Mouse (Mus musculus) T-helper 17 cell (primary cell): Measurements from ENCODE around the gene E330009J07Rik.

Experiments used
- in situ Hi-C, 2 experiments: fragments of 300-600 bp; cut with MboI, MseI; formaldehyde crosslinking; loops; 1 replicate in 1 of 2; 2 replicates in 1 of 2; pipeline ENCODE4 v1.15.1; 2025; ENCODE audit warnings: high pct_unique_total_duplicates in 2 of 2

E330009J07Rik gene

DNA sequence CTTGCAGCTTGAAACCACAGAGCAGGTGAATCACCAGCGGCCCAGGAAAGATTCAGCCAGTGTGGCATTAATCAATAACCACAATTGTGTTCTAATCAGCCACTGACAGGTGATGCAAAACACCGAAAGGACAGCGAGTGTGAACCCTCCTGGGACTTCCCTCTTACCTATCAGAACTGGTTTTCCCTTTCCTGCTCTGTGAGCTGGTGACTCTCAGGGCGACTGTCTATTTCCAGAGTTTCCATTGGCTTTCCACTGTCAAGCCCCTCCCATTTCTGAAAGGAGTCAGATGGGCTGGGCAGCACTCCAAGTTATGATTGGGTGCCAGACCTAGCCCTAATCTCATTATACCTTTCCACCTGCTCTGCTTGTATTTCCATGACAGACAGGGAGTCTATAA is 4.6 kb downstream of the E330009J07Rik start:
- in situ Hi-C loops, result loop anchor here (25.0 kb wide), 4 partner anchors 719 to 1931 kb away; partner anchors contain the start of gene Epha1 (in 1 of the 2)

DNA sequence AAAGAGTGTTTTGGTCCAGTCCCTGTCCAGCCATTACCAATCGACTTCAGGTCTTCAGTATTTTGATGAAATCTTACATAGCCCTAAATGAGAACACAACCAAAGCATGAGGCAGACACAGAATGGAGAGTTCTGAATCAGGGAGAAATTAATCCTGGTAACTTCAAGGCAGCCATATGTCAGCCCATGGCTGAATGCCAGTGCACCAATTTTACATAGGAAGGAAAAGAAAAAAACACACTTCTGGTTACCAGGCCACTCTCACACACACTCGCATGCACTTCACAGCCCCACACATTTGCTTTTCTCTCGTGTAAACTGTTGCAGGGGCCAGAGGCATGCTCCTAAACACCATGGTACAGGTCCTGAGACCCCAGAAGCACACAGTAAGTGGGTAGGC is 5.1 kb downstream of the E330009J07Rik start:
- in situ Hi-C loops, result loop anchor here (25.0 kb wide), 4 partner anchors 719 to 1931 kb away; partner anchors contain the start of gene Epha1 (in 1 of the 2)

DNA sequence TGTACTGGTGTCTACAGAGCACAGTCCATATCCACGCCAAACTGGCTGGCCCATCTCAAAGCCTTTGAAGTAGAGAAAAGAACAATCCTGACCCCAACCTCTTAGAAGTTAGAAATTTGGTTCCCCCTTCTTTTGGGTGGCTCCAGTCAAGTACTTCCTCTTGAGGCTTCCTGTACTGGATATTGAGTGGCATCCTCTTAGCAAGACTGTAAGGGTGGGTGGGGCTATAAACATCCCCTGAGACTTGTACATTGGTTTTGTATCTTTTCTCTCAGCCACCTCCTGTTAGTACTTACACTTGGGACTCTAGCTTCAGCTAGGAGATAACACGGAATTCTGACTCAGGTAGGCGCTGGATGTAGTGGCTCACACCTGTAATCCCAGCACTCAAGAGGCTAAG is 5.7 kb downstream of the E330009J07Rik start:
- in situ Hi-C loops, result loop anchor here (25.0 kb wide), 4 partner anchors 718 to 1932 kb away; partner anchors contain the start of gene Epha1 (in 1 of the 2)

DNA sequence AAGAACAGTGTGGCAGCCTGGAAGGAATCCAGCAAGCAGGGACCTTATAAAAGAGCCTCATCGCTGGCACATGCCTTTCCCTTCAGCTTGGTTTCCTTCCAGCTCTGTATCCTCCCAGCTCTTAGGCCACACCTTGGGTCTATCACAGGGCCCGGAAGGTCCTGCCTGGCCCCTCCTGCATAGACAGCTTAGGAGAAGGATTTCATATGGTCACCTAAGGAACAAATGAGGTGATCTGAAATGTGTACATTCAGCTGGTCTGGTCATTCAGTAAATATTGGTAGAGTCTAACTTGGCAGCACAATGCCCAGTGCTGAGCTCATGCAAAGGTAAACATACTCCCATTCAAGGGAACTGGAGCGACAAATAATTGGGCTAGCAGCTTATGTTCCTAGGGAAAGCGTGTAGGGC is 6.4 kb downstream of the E330009J07Rik start:
- in situ Hi-C loops, result loop anchor here (25.0 kb wide), 4 partner anchors 717 to 1933 kb away; partner anchors contain the start of gene Epha1 (in 1 of the 2)

DNA sequence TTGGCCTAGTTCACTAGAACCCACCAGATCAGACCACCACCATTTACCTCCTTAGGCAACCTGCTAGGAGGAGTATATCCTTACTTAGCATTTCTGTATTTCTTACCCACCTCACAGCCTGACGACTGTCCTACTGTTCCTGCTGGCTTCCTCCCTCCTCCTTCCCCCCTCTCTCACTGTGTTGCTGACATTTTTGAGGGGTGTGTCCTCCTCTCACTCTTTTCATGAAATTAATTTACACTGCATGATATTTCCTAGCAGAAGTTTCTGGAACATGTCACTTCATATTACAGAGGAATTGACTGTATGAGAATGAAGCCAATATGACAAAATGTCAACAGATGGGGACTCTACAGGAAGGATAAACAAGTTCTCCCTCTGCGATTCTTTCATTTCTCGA is 7.2 kb downstream of the E330009J07Rik start:
- in situ Hi-C loops, result loop anchor here (25.0 kb wide), 4 partner anchors 716 to 1934 kb away; partner anchors contain the start of gene Epha1 (in 1 of the 2)

DNA sequence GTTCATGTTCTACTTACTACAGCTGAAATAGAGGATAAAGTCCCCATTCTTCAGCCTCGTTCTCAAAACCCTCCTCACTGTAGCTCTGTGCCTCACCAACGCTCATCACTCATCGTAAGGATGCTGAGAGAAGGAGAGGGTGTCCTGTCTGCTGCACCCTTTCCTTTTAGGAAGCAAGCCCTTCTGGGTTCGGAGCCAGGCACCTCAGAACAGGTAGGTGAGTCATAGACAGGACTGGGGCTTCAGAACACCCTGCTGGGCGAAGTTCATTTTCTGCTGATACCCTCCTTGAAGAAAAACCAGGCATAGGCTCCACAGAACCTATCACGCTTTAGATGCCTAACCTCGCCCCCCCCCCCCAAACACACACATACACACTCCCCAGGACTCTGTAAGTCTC is 8.5 kb downstream of the E330009J07Rik start:
- in situ Hi-C loops, result loop anchor here (25.0 kb wide), 4 partner anchors 715 to 1935 kb away; partner anchors contain the start of gene Epha1 (in 1 of the 2)

DNA sequence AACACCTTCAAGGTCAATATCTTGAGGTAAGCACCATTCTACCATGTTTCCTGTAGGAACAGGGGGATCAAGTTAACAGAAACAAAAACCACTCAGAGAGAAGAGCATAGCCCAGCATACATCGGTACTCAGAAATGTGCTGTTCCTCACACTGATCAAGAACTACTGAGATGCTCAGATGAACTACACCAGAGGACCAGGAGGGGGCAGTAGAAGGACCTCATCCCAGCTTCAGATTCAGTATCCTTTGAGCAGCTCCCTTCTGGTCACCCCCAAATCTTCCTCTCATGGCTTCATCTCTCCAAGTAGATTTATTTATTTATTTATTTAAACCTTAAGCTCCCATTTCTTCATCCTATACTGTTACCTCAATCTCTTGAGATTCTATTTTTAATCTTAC is 12.2 kb downstream of the E330009J07Rik start:
- in situ Hi-C loops, result no loop called here

DNA sequence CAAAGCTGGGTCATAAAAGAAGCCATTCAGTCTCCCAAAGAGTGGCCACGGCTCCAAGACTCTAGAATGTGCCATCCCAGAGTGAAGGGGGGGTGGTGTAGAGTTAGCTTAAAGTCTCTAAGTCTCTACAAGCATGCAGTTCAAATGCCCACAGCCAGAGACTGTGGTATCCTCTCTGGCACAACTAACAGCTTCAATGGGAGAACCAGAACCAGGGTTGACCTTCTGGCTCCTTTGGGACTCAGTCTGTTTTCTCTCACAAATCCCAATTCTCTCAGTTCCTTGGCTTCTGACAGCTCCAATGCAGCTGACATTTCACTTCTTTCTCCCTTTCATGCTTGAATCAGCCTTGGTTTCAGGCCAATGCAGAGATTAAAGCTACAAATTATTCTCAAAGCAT is 12.9 kb downstream of the E330009J07Rik start:
- in situ Hi-C loops, result no loop called here

DNA sequence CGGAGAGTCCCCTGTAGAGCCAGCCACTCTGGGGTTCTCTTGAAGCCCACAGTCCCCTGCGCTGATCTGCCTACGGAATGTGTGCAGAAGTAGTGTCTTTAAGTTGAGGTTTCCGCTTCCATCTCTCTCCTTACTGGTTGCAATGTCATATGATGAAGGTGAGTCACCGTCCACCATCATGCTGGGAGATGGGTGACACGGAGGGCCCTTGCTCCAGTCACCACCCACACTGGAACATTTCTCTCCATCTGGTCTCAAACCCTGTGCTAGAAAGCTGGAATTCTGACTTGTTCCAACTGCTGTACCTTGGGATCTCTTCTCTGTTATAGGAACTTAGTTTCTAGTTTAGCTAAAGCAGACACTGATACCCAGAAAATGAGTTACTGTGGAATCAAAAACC is 14.8 kb downstream of the E330009J07Rik start:
- in situ Hi-C loops, result no loop called here

DNA sequence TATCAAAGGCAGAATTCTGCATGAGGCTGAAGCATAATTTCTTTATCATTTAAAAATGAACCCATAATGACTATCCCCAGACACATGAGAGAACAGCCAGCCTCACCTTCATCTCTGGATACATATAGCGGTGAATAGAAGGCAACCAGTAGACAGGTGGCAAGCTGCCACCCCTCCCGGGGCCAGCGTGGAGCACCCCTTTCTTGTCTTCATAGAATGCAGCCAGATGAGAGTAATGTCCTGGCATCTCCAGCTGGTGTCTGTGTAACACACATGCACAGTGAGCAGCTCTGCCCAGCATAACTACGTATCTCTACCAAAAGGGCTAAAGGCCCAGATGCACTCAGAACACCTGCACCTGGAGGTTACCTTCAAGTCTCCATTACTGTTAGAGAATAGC is 17.5 kb downstream of the E330009J07Rik start:
- in situ Hi-C loops, result no loop called here

DNA sequence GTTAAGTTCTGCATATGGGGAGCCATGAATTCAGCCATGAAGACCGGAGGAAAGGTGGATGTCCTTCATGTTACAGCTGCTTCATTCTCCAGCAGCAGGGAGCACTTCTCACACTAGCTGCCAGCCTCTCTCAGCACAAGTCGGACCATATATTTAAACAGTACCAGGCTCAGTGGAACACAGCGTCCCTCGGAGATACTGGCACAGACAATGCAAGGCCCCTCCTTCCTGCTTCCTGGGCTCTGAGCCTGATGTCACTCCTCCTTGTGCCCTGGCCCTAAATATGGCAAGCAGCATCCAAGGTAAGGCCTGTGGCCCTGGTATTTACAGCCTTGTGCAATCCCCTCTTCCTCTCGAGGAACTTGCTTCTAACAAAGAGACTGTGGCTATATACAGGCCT is 20.1 kb downstream of the E330009J07Rik start:
- in situ Hi-C loops, result no loop called here

DNA sequence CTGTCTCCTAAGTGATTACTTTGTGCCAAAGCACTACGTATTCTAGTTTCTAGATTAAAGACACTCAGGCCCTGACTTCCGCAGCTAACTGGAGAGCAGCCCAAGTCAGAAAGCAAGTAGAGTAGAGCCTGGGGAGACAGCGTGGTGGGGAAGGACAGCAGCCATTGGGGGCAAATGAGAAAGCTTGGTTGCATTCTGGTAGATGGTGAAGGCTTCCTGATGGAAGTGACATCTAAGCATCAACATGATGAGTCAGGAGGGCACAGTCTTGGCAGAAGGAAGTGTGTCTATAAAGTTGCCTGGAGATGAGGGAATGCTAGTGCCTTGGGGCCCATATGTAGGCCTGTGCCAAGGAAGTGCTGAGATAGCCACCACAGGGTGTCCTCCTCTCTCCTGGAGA is 22.4 kb downstream of the E330009J07Rik start:
- in situ Hi-C loops, result no loop called here

DNA sequence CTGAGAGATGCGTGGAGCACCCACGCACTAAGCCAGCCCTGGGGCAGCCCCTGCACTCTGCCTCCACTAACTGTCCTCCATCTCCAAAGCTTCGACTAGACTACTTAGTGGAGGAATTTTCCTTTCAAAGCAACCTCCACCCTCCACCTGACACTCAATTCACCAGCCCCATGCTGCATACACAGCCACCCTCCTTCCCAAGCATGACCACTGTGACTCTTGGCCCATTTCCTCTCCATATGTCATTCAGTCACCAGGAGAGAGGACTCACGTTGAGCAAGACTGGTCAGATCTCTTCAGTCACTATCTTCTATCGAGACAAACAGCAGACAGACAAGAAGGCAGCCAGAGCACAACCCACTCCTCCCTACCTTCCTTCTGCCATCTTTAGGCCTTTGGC is 22.9 kb downstream of the E330009J07Rik start:
- in situ Hi-C loops, result no loop called here

DNA sequence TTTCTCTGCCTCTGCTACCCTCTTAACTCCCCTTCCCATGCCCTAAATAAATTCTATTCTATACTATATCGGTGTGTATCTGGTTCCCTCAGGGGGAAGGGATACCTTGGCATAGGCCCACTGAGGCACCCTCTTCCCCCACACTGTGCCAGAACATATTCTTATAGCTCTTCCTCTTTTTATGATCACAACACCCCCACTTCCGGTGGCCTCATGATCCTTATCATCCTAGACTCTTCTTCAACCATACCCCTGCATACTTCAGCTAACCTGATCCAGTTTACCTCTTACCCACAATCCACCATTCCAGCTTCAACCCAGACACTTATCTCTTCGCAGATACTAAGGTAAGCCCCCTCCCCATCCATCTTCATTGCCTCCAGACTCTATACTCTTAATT is 24.9 kb downstream of the E330009J07Rik start:
- in situ Hi-C loops, result no loop called here

DNA sequence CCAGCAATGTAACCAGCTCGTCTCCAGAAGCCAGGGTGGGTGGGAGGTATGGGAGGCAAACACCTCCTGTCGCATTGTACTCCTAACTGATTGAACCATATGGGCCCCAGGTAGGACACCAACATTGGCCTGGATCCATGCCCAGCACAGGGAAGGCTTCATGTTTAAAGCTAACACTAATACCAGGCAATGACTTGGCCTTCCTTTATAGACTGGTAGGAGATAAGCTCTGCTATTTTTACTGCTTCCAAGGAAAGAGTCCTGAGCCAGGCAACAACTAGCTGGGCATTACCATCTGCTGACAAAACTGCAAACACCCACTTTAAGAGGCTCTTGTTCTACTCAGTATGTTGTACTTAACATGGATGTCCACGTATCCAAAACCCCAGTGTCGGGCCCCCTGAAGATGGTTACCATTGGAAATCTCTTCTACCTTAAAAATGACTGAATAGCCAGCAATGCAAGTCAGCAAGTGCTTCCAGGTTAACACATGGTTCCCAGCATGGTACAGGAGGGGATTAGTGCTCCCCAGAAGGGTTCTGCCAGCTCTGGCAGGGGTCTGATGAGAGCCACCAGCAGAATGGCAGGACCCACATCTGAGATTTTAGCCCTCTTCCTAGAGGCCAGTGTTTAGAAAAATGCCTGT is 32.2 kb downstream of the E330009J07Rik start:
- in situ Hi-C loops, result no loop called here

DNA sequence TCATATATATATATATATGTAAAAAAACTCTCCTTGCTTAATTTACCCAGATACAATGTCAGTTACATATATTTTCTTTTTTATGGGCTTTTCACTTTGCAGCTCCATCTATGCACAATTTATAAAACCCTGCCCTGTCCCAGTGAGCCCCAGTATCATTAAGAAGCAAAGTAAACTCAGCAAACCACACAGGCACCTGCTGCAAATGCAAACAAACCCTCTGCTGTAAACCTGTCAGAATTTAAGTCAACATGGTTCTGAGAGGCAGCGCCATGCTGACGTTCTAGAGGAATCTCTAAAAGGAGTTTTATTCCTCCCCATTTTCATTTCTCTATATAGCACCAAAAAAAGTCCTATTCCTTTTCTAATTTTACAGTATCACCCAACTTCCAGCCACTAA is 33.9 kb downstream of the E330009J07Rik start:
- in situ Hi-C loops, result no loop called here

DNA sequence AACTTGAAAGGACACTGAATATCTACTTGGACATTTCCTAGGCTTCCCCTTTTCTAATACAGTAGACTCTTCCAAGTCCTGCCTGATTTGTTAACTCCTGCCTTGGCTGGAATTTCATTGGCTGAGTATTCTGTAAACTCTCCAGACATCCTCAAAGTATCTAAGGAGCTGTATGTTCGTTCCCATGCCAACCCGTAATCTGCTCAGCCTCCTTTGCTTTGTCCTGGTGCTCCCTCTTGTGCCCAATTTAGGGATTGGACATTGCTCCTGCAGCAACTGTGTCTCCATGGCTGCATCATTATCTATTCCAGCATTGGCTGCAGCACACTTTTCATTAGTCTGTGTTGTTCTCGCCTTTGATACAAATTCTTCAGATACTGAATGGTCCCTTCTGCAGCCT is 42.7 kb downstream of the E330009J07Rik start:
- in situ Hi-C loops, result no loop called here

DNA sequence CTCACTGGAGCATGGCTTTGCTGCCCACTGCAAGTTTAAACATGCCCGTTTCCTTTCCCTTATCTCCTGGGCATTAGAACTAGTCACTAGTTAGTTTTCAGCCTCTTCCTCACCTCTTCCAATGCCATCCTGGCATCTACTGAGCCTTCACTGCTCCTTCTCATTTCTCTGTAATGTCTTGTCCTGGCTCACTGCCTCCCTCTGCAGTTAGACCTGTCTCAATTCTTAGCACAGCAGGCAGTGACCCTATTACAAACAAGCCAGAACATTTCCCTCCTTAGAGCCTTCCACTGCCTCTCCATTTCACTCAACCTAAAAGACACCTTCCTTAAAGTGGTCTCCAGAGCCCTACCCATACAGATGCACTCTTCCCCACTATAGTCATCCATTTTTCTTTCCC is 45.0 kb downstream of the E330009J07Rik start:
- in situ Hi-C loops, result no loop called here

DNA sequence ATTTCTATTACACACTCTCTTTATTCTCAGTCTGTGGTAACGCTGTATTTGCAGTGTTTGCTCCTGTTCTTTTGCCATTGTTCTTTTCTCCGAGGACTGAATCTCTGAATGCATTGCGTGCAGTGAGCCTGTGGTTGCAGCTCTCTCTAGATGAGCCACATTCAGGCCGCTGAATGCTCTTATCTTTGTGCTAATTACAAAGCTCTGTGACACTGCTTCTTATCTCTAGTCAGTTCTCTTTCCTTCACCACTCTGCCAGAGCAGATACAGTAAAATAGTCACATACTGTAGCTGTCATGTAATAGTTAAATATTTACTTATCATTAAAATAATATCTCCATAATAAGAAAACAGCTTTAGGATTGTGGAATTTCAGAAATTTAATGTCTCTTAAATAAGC is 47.3 kb downstream of the E330009J07Rik start:
- in situ Hi-C loops, result no loop called here

DNA sequence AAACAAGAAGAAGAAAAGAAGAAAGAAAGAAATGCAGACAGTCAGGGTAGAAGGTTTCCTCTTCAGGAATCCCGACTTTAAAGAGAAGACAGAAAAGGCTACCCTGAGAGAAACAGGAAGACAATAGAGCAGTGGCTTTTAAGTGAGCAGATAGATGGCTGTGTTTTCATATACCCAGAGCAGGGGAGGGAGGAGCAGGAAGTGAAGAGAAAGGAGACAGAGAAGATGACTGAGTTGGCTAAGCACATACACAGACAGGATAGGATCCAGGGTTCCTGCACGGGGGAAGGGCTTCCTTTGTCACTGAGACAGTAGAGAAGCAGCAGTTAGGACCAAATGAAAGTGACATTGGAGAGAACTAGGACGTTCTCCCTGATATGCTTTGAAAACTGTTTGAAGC is 50.3 kb downstream of the E330009J07Rik start:
- in situ Hi-C loops, result no loop called here

DNA sequence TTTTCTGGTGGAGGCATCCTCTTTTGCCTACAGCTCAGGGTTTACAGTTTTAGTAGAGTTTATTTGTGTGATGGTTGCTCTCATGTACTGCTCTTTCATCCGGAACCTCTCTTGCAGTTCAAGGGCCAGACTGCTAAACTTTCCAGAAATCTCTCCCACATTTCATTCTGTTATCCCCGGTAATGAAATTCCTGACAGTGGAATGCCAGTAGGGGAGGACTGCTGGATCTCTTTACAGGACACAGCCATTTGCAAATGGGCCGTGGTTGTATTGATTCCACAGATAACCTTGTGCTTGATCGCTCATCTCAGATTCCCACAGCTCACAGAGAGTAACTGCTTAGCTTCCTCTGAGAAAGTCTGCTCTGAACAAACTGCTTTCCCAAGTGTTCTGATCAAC is 54.0 kb downstream of the E330009J07Rik start:
- in situ Hi-C loops, result no loop called here

DNA sequence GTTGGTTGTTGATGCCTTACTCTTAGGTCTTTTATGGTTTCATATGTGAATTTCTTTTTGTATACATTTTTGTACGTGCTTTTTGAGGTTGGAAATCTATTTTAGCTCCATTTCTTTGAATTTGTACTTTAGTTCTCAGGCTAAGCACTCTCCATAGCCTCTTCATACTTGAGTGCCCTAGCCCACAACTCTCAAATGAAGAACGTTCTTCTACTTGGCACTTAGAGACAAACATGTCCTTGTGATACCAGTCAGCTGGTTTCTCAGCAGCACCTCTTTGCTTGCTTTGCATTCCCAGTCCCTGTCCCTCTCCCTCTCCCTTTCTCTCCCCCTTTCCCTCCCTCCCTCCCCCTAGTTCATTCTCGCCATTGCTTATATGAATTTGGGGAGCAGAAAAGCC is 55.8 kb downstream of the E330009J07Rik start:
- in situ Hi-C loops, result no loop called here

DNA sequence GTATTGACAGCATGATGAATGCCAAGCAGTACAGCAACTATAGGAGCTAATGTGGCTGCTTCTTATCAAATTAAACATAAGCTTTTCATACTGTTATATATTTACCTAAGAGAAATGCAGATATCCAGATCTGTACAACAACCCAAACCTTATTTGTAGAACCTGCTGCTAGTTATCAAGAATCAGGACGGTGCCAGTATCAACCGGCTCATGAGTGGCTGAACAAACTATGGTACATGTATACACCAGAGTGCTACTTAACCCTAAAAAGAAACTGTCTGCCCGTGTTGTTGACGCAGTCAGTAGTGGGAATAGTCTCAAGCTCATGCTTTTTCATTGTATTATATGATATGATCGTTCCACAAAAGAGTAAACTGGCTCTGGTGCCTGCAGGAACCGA is 64.9 kb downstream of the E330009J07Rik start:
- in situ Hi-C loops, result no loop called here

DNA sequence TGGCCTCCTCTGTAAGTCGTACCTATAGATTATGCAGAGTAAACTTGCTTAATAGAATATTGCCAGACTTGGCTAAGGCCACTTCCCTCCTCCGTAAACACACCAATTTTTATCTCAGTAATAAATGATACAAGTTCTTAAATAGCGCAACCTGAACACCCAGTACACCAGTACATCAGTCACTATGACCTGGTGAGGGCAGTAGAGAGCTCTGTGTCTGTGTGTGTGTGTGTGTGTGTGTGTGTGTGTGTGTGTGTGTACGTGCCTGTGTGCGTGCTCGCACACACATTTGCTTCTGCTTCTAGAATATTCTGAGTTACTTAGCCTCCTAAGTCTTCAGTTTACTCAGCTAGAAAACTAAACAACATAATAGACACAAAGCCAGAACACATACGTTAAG is 82.6 kb downstream of the E330009J07Rik start:
- in situ Hi-C loops, result no loop called here
